Comparison of ENCODE assay signal across 24 mouse cellular contexts in genomic region chr3:18881186-18881585, GRCm38 (mm10).
"Had no signal": no experiment of that assay in that cellular context is flagged by ENCODE, and none has a peak within 500 bp of the region (broad histone marks: within the 10 kb centered on the region; RNA-seq: fewer than 3 reads in every experiment).

No protein-coding gene starts in this region.

- H3K4me2 ChIP-seq: heart, embryonic 11.5 days; heart, embryonic 13.5 days; heart, embryonic 15.5 days; hindbrain, embryonic 13.5 days; hindbrain, embryonic 15.5 days; limb, embryonic 13.5 days; limb, embryonic 15.5 days had no signal

- H3K4me3 ChIP-seq: heart, adult 2 months; heart, embryonic 13.5 days; heart, embryonic 15.5 days; hindbrain, embryonic 13.5 days; hindbrain, embryonic 15.5 days; limb, embryonic 13.5 days; limb, embryonic 15.5 days had no signal

- H3K9ac ChIP-seq: forebrain, postnatal 0 days; heart, embryonic 13.5 days; heart, embryonic 15.5 days; hindbrain, embryonic 13.5 days; hindbrain, embryonic 15.5 days; limb, embryonic 13.5 days; limb, embryonic 15.5 days; liver, embryonic 14.5 days had no signal

- H3K27me3 ChIP-seq: heart, embryonic 13.5 days; heart, embryonic 15.5 days; hindbrain, embryonic 13.5 days; hindbrain, embryonic 15.5 days; limb, embryonic 13.5 days; limb, embryonic 15.5 days had no signal

- ATAC-seq: forebrain, postnatal 0 days; hindbrain, postnatal 0 days; intestine, embryonic 16.5 days had no signal

- DNase-seq: forebrain, postnatal 0 days; gastrocnemius, postnatal 14 days; gastrocnemius, postnatal 36 days; heart, adult 2 months; heart, postnatal 14 days; heart, postnatal 36 days; kidney, adult 11 months; kidney, adult 2 months; kidney, adult 9 months; kidney, postnatal 14 days; kidney, postnatal 36 days; layer of hippocampus, adult 9-11 months; layer of hippocampus, postnatal 36 days; left cerebral cortex, postnatal 4 days had no signal

- H3K4me1 ChIP-seq: heart, embryonic 13.5 days; heart, embryonic 15.5 days; hindbrain, embryonic 13.5 days; hindbrain, embryonic 15.5 days; limb, embryonic 13.5 days; limb, embryonic 15.5 days had no signal

- H3K9me3 ChIP-seq: heart, embryonic 13.5 days; heart, embryonic 15.5 days; hindbrain, embryonic 13.5 days; hindbrain, embryonic 15.5 days; limb, embryonic 13.5 days; limb, embryonic 15.5 days had no signal

- H3K27ac ChIP-seq: heart, adult 2 months; heart, embryonic 13.5 days; heart, embryonic 15.5 days; hindbrain, embryonic 13.5 days; hindbrain, embryonic 15.5 days; hindbrain, postnatal 0 days; limb, embryonic 13.5 days; limb, embryonic 15.5 days; liver, embryonic 14.5 days had no signal

- H3K36me3 ChIP-seq: heart, embryonic 13.5 days; heart, embryonic 15.5 days; hindbrain, embryonic 13.5 days; hindbrain, embryonic 15.5 days; limb, embryonic 13.5 days; limb, embryonic 15.5 days had no signal
